Mouse (Mus musculus) urinary bladder, postnatal 14 days (tissue): ENCODE data around the gene BC061237.
"Not testable (repeated sequence)": the region's sequence is repeated elsewhere in the genome, so short reads cannot be mapped to it uniquely, and the experiment has no call there.

ENCODE experiments used
- DNase-seq: peaks from one replicate; pipeline ENCODE4 v3.0.0; 2021; ENCODE audit warnings: low spot score

Gene BC061237

DNA sequence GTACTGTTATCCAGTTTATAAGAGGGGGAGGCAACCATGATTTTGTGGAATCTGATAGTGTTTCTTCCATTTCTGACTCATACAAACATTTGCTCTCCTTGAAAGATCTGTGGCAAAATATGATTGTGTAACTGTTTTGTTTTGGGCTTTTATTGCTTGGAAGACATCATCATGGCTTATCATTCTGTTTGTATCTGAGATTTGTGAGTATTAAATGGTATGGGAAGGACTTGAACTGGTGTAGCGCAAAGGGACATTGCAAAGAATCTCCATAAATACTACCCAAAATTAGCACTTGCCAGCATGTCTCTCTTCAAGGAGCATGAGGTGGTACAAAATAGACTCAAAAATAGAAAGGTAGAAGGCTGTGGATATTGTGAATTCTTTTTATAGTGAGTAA lies at the start of gene BC061237:
TSS of gene BC061237 (plus strand) at position 301 of the 400 bp plus-strand sequence.
- DNase-seq: not testable (repeated sequence)

DNA sequence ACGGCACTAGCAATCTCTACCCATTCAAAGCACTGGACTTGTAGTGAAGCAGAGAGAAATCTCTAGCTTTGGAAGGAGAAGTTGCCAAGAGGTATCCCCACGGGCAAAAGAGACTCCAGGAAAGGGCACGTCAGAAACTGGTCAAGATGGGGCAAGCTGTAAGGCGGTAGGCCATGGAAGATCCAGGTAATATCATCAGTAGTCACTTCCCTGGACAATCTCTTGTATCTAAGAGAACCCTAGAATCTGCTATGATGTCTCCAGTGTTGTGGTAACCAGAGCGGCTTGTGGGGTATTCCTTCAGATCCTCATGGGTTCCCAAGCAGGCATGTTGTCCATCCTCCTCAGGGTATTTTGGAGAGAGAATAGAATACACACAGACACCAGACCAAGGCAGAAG lies 25.7 kb downstream of the BC061237 start, which contains the start of gene Gm17093:
TSS of gene Gm17093 (plus strand) at position 301 of the 400 bp plus-strand sequence.
- not testable (repeated sequence) for DNase-seq

DNA sequence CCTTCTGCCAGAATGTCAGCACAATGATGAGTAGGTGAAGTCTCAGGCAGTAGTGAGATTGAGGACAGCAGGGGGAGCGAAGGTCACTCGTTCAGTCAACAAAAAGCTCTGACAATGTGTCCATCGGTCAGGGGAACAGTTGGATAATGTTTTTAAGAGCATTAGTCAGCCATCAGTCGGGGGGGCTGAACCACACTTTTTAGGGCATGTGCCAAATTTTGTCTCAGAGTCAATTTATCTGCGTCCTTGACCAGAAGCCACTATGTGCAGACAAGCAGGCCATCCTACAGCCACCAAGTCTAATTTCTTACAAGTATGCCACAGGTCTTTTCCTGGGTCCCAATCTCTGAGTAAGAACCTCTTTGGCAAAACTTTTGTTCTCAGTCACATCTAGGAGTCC lies 55.7 kb downstream of the BC061237 start:
- not testable (repeated sequence) for DNase-seq
